In genomic region chrX:11490146-11490693, GRCm38 (mm10) we compare ENCODE assay signal across 20 mouse cellular contexts.
A peak's percentile ranks its signal among the peaks of the same experiment; 100 is the strongest.
DNase-seq lines count a peak whose midpoint lies in the region; ATAC-seq and TF ChIP-seq lines count a peak whose summit lies in the region.
"Had no signal": no experiment of that assay in that cellular context is flagged by ENCODE, and none has a peak within 500 bp of the region (broad histone marks: within the 10 kb centered on the region; RNA-seq: fewer than 3 reads in every experiment).

No protein-coding gene starts in this region.

- peak overlapping the region; percentile 98 for H3K27ac ChIP-seq in forebrain, embryonic 15.5 days (replicated peaks)
- H3K27ac ChIP-seq in gastrocnemius, adult 2 months, result no peak overlapping the region
- H3K27ac ChIP-seq: heart, embryonic 13.5 days; liver, embryonic 12.5 days; neural tube, embryonic 15.5 days had no signal

- peak; percentile 23 for DNase-seq in embryo, embryonic 10 days (ENCODE audit: low spot score)
- no peak for DNase-seq in embryo, embryonic 9.5 days (ENCODE audit: extremely low spot score)
- DNase-seq in kidney, postnatal 10 days, result peak; percentile 22
- DNase-seq in kidney, postnatal 4 days, result no peak
- DNase-seq in Muller cell, postnatal 12 days (ENCODE audit: inconsistent ontology term), result peak; percentile 47
- DNase-seq in gastrocnemius, adult 2 months, result no peak
- no peak for DNase-seq in left cerebral cortex, adult 18-20 months (ENCODE audit: low spot score in 2 of 2)
- DNase-seq: B cell, adult 2 months; cerebellum, adult 11-12 months; gastrocnemius, postnatal 14 days; layer of hippocampus, adult 9-11 months; left cerebral cortex, postnatal 4 days; lung, postnatal 4 days; right cerebral cortex, adult 18-20 months; spleen, adult 18-20 months; thymus, postnatal 36 days had no signal

- WGBS in forebrain, embryonic 15.5 days, result 35% methylated on average over 5 of the region's 5 CpGs

- no peak for ATAC-seq in forebrain, embryonic 15.5 days (replicated peaks)
- ATAC-seq: liver, embryonic 12.5 days had no signal

- intact Hi-C loops in gastrocnemius, adult 2 months (cut with DNase I), result loop anchor here (5.0 kb wide), 1 partner anchor 48 kb away; no protein-coding TSS in a partner anchor

- peaks cover 60% of the 10 kb centered on the region for H3K4me1 ChIP-seq in forebrain, embryonic 15.5 days
- H3K4me1 ChIP-seq: liver, embryonic 12.5 days had no signal

- H3K9me3 ChIP-seq in forebrain, embryonic 15.5 days, result no peaks in the 10 kb centered on the region
- H3K9me3 ChIP-seq: heart, embryonic 13.5 days; liver, embryonic 12.5 days; neural tube, embryonic 15.5 days had no signal

- no peaks in the 10 kb centered on the region for H3K27me3 ChIP-seq in forebrain, embryonic 15.5 days
- H3K27me3 ChIP-seq: neural tube, embryonic 15.5 days had no signal

- H3K9ac ChIP-seq in forebrain, embryonic 15.5 days (replicated peaks), result no peak overlapping the region
- H3K9ac ChIP-seq: heart, embryonic 13.5 days; liver, embryonic 12.5 days; neural tube, embryonic 15.5 days had no signal

- TF ChIP-seq CTCF in gastrocnemius, adult 2 months (IDR thresholded peaks at IDR 0.05), result no peak

- no peak overlapping the region for H3K4me2 ChIP-seq in forebrain, embryonic 15.5 days (replicated peaks)
- H3K4me2 ChIP-seq: heart, embryonic 13.5 days; liver, embryonic 12.5 days; neural tube, embryonic 15.5 days had no signal

- no peaks in the 10 kb centered on the region for H3K36me3 ChIP-seq in forebrain, embryonic 15.5 days
- H3K36me3 ChIP-seq: heart, embryonic 13.5 days; liver, embryonic 12.5 days; neural tube, embryonic 15.5 days had no signal

- no peak overlapping the region for H3K4me3 ChIP-seq in forebrain, embryonic 15.5 days
- H3K4me3 ChIP-seq in gastrocnemius, adult 2 months, result no peak overlapping the region
- H3K4me3 ChIP-seq: heart, embryonic 13.5 days; liver, embryonic 12.5 days; neural tube, embryonic 15.5 days had no signal

Comparison
In these comparisons a context has a peak if more than half of its experiments do, and no peak if none do; other contexts are left out.
1. DNase-seq: peak in embryo, embryonic 10 days (single experiment), kidney, postnatal 10 days (single experiment) and Muller cell, postnatal 12 days (single experiment); none in embryo, embryonic 9.5 days (single experiment), kidney, postnatal 4 days (0 of 2), gastrocnemius, adult 2 months (single experiment) and left cerebral cortex, adult 18-20 months (0 of 2).